ENCODE assay signal across 22 mouse cellular contexts in genomic region chrX:8123821-8124470, GRCm38 (mm10). TPM values are rescaled to one million over a fixed set of nuclear protein-coding genes. Genes with fewer than 3 reads are reported as not detected.
DNase-seq lines count a peak whose midpoint lies in the region; ATAC-seq lines count a peak whose summit lies in the region.
"Had no signal": no experiment of that assay in that cellular context is flagged by ENCODE, and none has a peak within 500 bp of the region (broad histone marks: within the 10 kb centered on the region; RNA-seq: fewer than 3 reads in every experiment).

No protein-coding gene starts in this region.

- no peaks in the 10 kb centered on the region for H3K27me3 ChIP-seq in midbrain, embryonic 13.5 days
- H3K27me3 ChIP-seq: embryonic facial prominence, embryonic 15.5 days; hindbrain, embryonic 12.5 days had no signal

- 86% methylated on average over 6 of the region's 6 CpGs for WGBS in midbrain, embryonic 13.5 days

- H3K4me2 ChIP-seq in midbrain, embryonic 13.5 days (replicated peaks), result no peak overlapping the region
- H3K4me2 ChIP-seq: embryonic facial prominence, embryonic 15.5 days; hindbrain, embryonic 12.5 days had no signal

- peak; percentile 80 for DNase-seq in brain, adult 2 months (ENCODE audit: low read depth, low spot score)
- peak; percentile 61 to 68 for DNase-seq in cerebellum, adult 18-20 months
- peak; percentile 77 for DNase-seq in cerebellum, adult 9-11 months
- peak; percentile 52 to 57 for DNase-seq in cerebellum, postnatal 36 days
- no peak for DNase-seq in lung, postnatal 36 days
- DNase-seq in frontal cortex, postnatal 14 days (ENCODE audit: low spot score in 2 of 2), result no peak
- DNase-seq: adrenal gland, postnatal 10 days; embryo, embryonic 11 days; gastrocnemius, postnatal 10 days; heart, adult 18-20 months; heart, postnatal 10 days; heart, postnatal 4 days had no signal

- peaks cover 45% of the 10 kb centered on the region for H3K36me3 ChIP-seq in midbrain, embryonic 13.5 days

- 0 out of 2 replicates have a peak, but pooled peaks cover 3% of the 10 kb centered on the region for H3K9me3 ChIP-seq in midbrain, embryonic 13.5 days
- H3K9me3 ChIP-seq: embryonic facial prominence, embryonic 15.5 days; heart, embryonic 10.5 days; hindbrain, embryonic 12.5 days had no signal

- no peak overlapping the region for H3K27ac ChIP-seq in midbrain, embryonic 13.5 days
- H3K27ac ChIP-seq: embryonic facial prominence, embryonic 15.5 days; forebrain, embryonic 10.5 days; heart, embryonic 10.5 days; hindbrain, embryonic 12.5 days had no signal

- H3K4me1 ChIP-seq in midbrain, embryonic 13.5 days (replicated peaks), result no peaks in the 10 kb centered on the region
- H3K4me1 ChIP-seq: embryonic facial prominence, embryonic 15.5 days; forebrain, embryonic 10.5 days; heart, embryonic 10.5 days; hindbrain, embryonic 12.5 days had no signal

- ATAC-seq in midbrain, embryonic 13.5 days, result no peak
- ATAC-seq: forebrain, embryonic 14.5 days; hindbrain, embryonic 16.5 days; inflammation-experienced regulatory T-cells, adult 6 months; intestine, postnatal 0 days had no signal

- no peak overlapping the region for H3K4me3 ChIP-seq in midbrain, embryonic 13.5 days (replicated peaks)
- H3K4me3 ChIP-seq: embryonic facial prominence, embryonic 15.5 days; erythroblast, embryonic 14.5 days; forebrain, embryonic 10.5 days; heart, embryonic 10.5 days; hindbrain, embryonic 12.5 days had no signal

- H3K9ac ChIP-seq in midbrain, embryonic 13.5 days (replicated peaks), result no peak overlapping the region
- H3K9ac ChIP-seq: embryonic facial prominence, embryonic 15.5 days; hindbrain, embryonic 12.5 days had no signal

RNA-seq across cellular contexts. Expression of gene Wdr13, which starts 8.7 kb away (rescaled TPM):
- polyA plus RNA-seq in midbrain, embryonic 13.5 days (2015; fragmentation: Nextera tagmentation; extraction: Ambion mirVana), result 56.8 and 58.0 TPM in 2 replicates

RNA-seq across cellular contexts. Expression of gene Rbm3, which starts 21.7 kb away (rescaled TPM):
- polyA plus RNA-seq in midbrain, embryonic 13.5 days (2015; fragmentation: Nextera tagmentation; extraction: Ambion mirVana), result 358 and 422 TPM in 2 replicates

RNA-seq across cellular contexts. Expression of gene Was, which starts 33.6 kb away (rescaled TPM):
- 0.15 TPM in 1 of 2 replicates, not detected in the other for polyA plus RNA-seq in midbrain, embryonic 13.5 days (2015; fragmentation: Nextera tagmentation; extraction: Ambion mirVana)
- polyA plus RNA-seq: hindbrain, embryonic 12.5 days had no signal

RNA-seq across cellular contexts. Expression of gene Suv39h1, which starts 49.4 kb away (rescaled TPM):
- polyA plus RNA-seq in midbrain, embryonic 13.5 days (2015; fragmentation: Nextera tagmentation; extraction: Ambion mirVana), result 49.9 and 50.4 TPM in 2 replicates

RNA-seq across cellular contexts. Expression of gene Tbc1d25, which starts 52.0 kb away (rescaled TPM):
- polyA plus RNA-seq in midbrain, embryonic 13.5 days (2015; fragmentation: Nextera tagmentation; extraction: Ambion mirVana), result 17.5 and 19.0 TPM in 2 replicates

Comparison
In these comparisons a context has a peak if more than half of its experiments do, and no peak if none do; other contexts are left out.
1. DNase-seq: peak in brain, adult 2 months (single experiment), cerebellum, adult 18-20 months (2 of 2), cerebellum, adult 9-11 months (single experiment) and cerebellum, postnatal 36 days (2 of 2); none in lung, postnatal 36 days (single experiment) and frontal cortex, postnatal 14 days (0 of 2).